Mouse (Mus musculus): Measurements from ENCODE around the gene Ly6g.
"Not testable (repeated sequence)": the region's sequence is repeated elsewhere in the genome, so short reads cannot be mapped to it uniquely, and the experiment has no call there.

GRCm38 (mm10) chr15:75110424-75110823, 44.6 kb upstream of the Ly6g start:
- not testable (repeated sequence) for TF ChIP-seq MAX (IDR thresholded peaks at IDR 0.05; ENCODE audit: low read length); JUND (IDR thresholded peaks at IDR 0.05; ENCODE audit: low read depth, low read length); CTCF (IDR thresholded peaks at IDR 0.05 in 2 of 3, conservative IDR thresholded peaks at IDR 0.05 in 1 of 3; ENCODE audit: control insufficient read depth in 1 of 3, insufficient read depth in 1 of 3, low read depth in 2 of 3, low read length in 3 of 3, poor library complexity in 1 of 3, severe bottlenecking in 1 of 3); MXI1 (IDR thresholded peaks at IDR 0.05; ENCODE audit: low read depth, low read length); USF1 (IDR thresholded peaks at IDR 0.05; ENCODE audit: low read depth, low read length); POLR2A (IDR thresholded peaks at IDR 0.05; ENCODE audit: control insufficient read depth in 1 of 2, insufficient read depth in 1 of 2, low read depth in 1 of 2, low read length in 2 of 2, poor library complexity in 1 of 2); HCFC1 (IDR thresholded peaks at IDR 0.05; ENCODE audit: low read depth, low read length); EP300 (IDR thresholded peaks at IDR 0.05; ENCODE audit: low read depth in 1 of 2, low read length in 2 of 2); RCOR1 (IDR thresholded peaks at IDR 0.05; ENCODE audit: low read depth, low read length); MYC (IDR thresholded peaks at IDR 0.05; ENCODE audit: low read depth, low read length); USF2 (IDR thresholded peaks at IDR 0.05; ENCODE audit: borderline replicate concordance in 1 of 2, insufficient read depth in 1 of 2, low read depth in 1 of 2, low read length in 2 of 2)
